Mouse (Mus musculus) midbrain, embryonic 16.5 days (tissue): ENCODE measurements around the gene Rps9. TPM values are rescaled to one million over a fixed set of nuclear protein-coding genes. Genes with fewer than 3 reads are reported as not detected.
A peak's percentile ranks its signal among the peaks of the same experiment; 100 is the strongest.

Source experiments
- ATAC-seq: fragments of 200-750 bp; cut with Nextera tagmentation; 2 replicates; pipeline ENCODE4 v1.8.0; 2017; ENCODE audit warnings: moderate TSS enrichment
- H3K27ac ChIP-seq: fragments of 300-500 bp; sonication (generic); 2 replicates; pipeline ENCODE4 v1.5.1; 2014; ENCODE audit warnings: mild to moderate bottlenecking, low read length, mixed read lengths
- H3K27me3 ChIP-seq: fragments of 300-500 bp; sonication (generic); 2 replicates; pipeline ENCODE4 v1.6.1; 2014; ENCODE audit warnings: low read depth, low read length, mixed read lengths; ENCODE audit not compliant: control insufficient read depth, insufficient read depth
- H3K36me3 ChIP-seq: fragments of 300-500 bp; sonication (generic); 2 replicates; pipeline ENCODE4 v1.6.1; 2014; ENCODE audit warnings: mild to moderate bottlenecking, low read length, moderate library complexity, mixed read lengths; ENCODE audit not compliant: control insufficient read depth, insufficient read depth
- H3K4me1 ChIP-seq: fragments of 300-500 bp; sonication (generic); 2 replicates; pipeline ENCODE4 v1.6.1; 2014; ENCODE audit warnings: mild to moderate bottlenecking, low read length, mixed read lengths; ENCODE audit not compliant: control insufficient read depth, insufficient read depth
- H3K4me2 ChIP-seq: fragments of 300-500 bp; sonication (generic); 2 replicates; pipeline ENCODE4 v1.6.1; 2014; ENCODE audit warnings: mild to moderate bottlenecking, low read length, mixed read lengths
- H3K4me3 ChIP-seq: fragments of 300-500 bp; sonication (generic); 2 replicates; pipeline ENCODE4 v1.5.1; 2014; ENCODE audit warnings: low read depth, mild to moderate bottlenecking, low read length, moderate library complexity, mixed read lengths
- H3K9ac ChIP-seq: fragments of 300-500 bp; sonication (generic); 2 replicates; pipeline ENCODE4 v1.6.1; 2014; ENCODE audit warnings: low read depth, low read length, mixed read lengths
- H3K9me3 ChIP-seq: fragments of 300-500 bp; sonication (generic); replicated peaks from 2 replicates; pipeline ENCODE4 v1.6.1; 2014; ENCODE audit warnings: mild to moderate bottlenecking, low read length, mixed read lengths; ENCODE audit not compliant: control insufficient read depth, poor library complexity, severe bottlenecking
- WGBS: fragments of 180-500 bp; shearing (Covaris S2); extraction: QIAGEN DNeasy Blood & Tissue Kit; methylation state at CpG from one replicate; pipeline ENCODE4 v1.1.7; 2014; 5-methylcytosine and 5-hydroxymethylcytosine counted together
- polyA plus RNA-seq: library from polyadenylated mRNA; unstranded; fragments of >200 nt; fragmentation: Nextera tagmentation; extraction: Ambion mirVana; gene quantifications from 2 replicates; pipeline ENCODE4 v1.2.1, GENCODE M21; 2015

Rps9 gene
- polyA plus RNA-seq = 646 and 689 TPM in 2 replicates

DNA sequence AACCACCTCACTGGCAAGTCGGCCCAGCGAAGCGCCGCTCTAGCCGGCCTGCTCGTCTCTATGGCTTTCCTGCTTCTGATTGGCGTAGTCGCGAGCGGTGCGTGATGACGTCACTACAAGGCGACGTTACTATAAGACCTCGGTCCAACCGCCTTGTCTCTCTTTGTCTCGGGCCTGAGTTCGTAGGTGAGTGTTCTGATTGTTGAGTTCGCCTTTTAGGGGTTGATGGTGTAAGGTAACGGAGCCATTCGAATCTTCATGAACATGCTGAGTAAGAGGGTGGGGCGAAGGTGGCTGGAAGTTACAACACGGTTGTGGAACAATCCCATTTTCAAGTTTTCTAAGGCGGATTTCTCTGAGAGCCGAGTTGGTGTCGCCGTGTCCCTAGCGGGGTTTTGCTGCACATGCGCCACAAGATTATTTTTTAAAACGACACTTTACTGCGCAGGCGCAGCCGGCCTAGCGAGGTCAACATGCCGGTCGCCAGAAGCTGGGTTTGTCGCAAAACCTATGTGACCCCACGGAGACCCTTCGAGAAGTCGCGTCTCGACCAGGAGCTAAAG lies at the start of gene Rps9:
Rps9 (plus strand) TSS at position 115 of the 563 bp plus-strand sequence.
- peak within 1 kb of the TSS; percentile 83 for H3K4me3 ChIP-seq
- H3K4me2 ChIP-seq = peak within 1 kb of the TSS; percentile 89
- no peaks in the 10 kb centered on the region for H3K27me3 ChIP-seq
- H3K9ac ChIP-seq = peak within 1 kb of the TSS; percentile 81
- H3K4me1 ChIP-seq = peaks cover 25% of the 10 kb centered on the region
- peak; percentile 95 for ATAC-seq
- H3K36me3 ChIP-seq = peaks cover 22% of the 10 kb centered on the region
- H3K27ac ChIP-seq = peak within 1 kb of the TSS; percentile 97
- no peaks in the 10 kb centered on the region for H3K9me3 ChIP-seq
- 2% methylated on average over 42 of the region's 42 CpGs for WGBS

- 90% methylated on average over 4 of the region's 4 CpGs for whole genome bisulfite sequencing
- no peak overlapping the region for H3K9ac ChIP-seq
These were observed 46.8 kb upstream of the Rps9 start for GRCm38 (mm10) chr7:3656966-3657365.

GRCm38 (mm10) chr7:3658578-3658977 lies 45.2 kb upstream of the Rps9 start:
- no peak for ATAC-seq
- H3K4me3 ChIP-seq = no peak overlapping the region
- H3K27ac ChIP-seq = no peak overlapping the region
- no peaks in the 10 kb centered on the region for H3K9me3 ChIP-seq
- WGBS = 96% methylated on average over 14 of the region's 14 CpGs
- H3K27me3 ChIP-seq = no peaks in the 10 kb centered on the region
- H3K4me1 ChIP-seq = peaks cover 1% of the 10 kb centered on the region; the same call in 1 of the 2 replicates
- no peak overlapping the region for H3K4me2 ChIP-seq
- no peak overlapping the region for H3K9ac ChIP-seq
- H3K36me3 ChIP-seq = peaks cover 46% of the 10 kb centered on the region

More at GRCm38 (mm10) chr7:3656966-3657365, 46.8 kb upstream of the Rps9 start:
- no peak for ATAC-seq
- Histone ChIP-seq H3K4me2 (no peak overlapping the region), H3K9me3 (no peaks in the 10 kb centered on the region), H3K27me3 (no peaks in the 10 kb centered on the region), H3K27ac (no peak overlapping the region), H3K4me3 (no peak overlapping the region), H3K4me1 (no peaks in the 10 kb centered on the region), H3K36me3 (peaks cover 52% of the 10 kb centered on the region)

GRCm38 (mm10) chr7:3664524-3665214 lies 39.1 kb upstream of the Rps9 start:
- WGBS = 33% methylated on average over 15 of the region's 15 CpGs

GRCm38 (mm10) chr7:3665215-3666114 lies 38.3 kb upstream of the Rps9 start, which contains the start of gene Leng1:
TSS of gene Leng1 (minus strand) at chr7:3665840.
- Histone ChIP-seq H3K4me1 (peaks cover 21% of the 10 kb centered on the region), H3K27me3 (no peaks in the 10 kb centered on the region), H3K4me3 (peak within 1 kb of the TSS; percentile 79), H3K27ac (peak within 1 kb of the TSS; percentile 82), H3K36me3 (peaks cover 6% of the 10 kb centered on the region; the same call in 1 of the 2 replicates), H3K9me3 (no peaks in the 10 kb centered on the region), H3K4me2 (peak within 1 kb of the TSS; percentile 93), H3K9ac (peak within 1 kb of the TSS; percentile 78)
- ATAC-seq = peak; percentile 99
- 5% methylated on average over 45 of the region's 45 CpGs for WGBS

More at GRCm38 (mm10) chr7:3664524-3665214, 39.1 kb upstream of the Rps9 start:
- H3K4me1 ChIP-seq = peaks cover 21% of the 10 kb centered on the region
- H3K27ac ChIP-seq = peak overlapping the region; percentile 80
- no peaks in the 10 kb centered on the region for H3K9me3 ChIP-seq
- ATAC-seq = peak; percentile 23
- peak overlapping the region; percentile 79 for H3K4me3 ChIP-seq
- no peaks in the 10 kb centered on the region for H3K27me3 ChIP-seq
- H3K9ac ChIP-seq = peak overlapping the region; percentile 78
- H3K36me3 ChIP-seq = peaks cover 14% of the 10 kb centered on the region
- peak overlapping the region; percentile 93 for H3K4me2 ChIP-seq

DNA sequence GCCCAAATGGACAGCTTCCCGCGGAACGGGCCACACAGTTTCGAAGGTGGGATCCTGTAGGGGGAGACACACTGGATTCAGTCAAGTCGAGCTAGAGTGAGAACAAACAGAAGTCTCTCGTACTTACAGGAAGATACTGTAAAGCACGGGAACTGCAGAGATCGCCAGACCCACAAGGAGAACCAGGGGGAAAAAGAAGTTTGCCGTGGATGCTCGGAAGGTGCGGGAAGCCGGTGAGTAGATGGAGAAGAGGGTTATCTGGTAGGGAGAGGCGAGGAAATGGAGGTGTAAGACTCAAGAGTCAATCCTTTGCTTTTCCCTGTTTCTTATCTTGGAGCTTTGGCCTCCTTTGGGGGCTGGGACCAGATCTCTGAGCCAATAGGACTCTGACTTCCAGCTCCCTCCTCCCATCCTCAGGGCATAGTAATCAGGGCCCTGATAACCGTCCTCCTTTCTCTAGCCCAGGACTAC lies 36.8 kb upstream of the Rps9 start:
- no peak for ATAC-seq
- no peak overlapping the region for H3K4me2 ChIP-seq
- WGBS = 17% methylated on average over 14 of the region's 14 CpGs
- no peaks in the 10 kb centered on the region for H3K27me3 ChIP-seq
- no peaks in the 10 kb centered on the region for H3K9me3 ChIP-seq
- no peak overlapping the region for H3K27ac ChIP-seq
- no peak overlapping the region for H3K9ac ChIP-seq
- H3K4me1 ChIP-seq = peaks cover 21% of the 10 kb centered on the region
- H3K4me3 ChIP-seq = no peak overlapping the region
- H3K36me3 ChIP-seq = 0 out of 2 replicates have a peak, but pooled peaks cover 3% of the 10 kb centered on the region

DNA sequence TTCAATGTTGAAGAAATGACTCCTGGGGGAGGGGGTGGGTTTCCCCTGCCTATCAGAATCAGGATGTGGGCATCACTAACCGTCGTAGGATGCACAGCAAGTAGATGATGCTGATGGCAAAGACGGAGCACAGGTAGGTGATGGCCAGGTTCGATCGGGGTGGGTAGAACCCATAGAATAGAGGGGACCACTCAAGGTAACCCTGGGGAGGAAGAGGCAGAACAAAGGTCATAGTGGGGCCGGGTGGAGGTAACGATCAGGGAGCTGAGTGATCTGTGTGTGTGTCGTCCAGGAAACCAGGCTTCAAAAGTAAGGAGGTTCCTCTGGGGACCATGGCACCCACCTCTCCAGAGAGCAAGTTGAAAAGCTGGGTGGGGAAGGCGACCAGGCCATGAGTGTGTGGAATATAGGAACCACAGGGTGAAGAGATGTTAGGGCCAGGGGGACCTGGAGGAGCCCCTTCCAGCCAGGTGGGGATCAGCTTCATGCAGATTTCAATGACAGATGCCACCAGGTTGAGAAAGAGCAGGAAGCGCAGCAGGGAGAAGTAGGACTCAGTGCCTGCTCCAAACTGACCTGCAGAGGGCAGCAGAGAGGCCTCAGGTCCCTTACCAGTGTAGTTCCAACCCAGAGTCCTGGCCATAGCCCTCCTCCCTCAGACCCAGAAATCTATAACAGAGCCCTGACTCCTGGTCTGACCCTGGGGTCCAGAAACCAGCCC lies 29.1 kb upstream of the Rps9 start:
- H3K4me1 ChIP-seq = no peaks in the 10 kb centered on the region
- H3K4me2 ChIP-seq = no peak overlapping the region
- WGBS = 72% methylated on average over 10 of the region's 10 CpGs
- no peak overlapping the region for H3K4me3 ChIP-seq
- no peaks in the 10 kb centered on the region for H3K27me3 ChIP-seq
- no peaks in the 10 kb centered on the region for H3K9me3 ChIP-seq
- 0 out of 2 replicates have a peak, but pooled peaks cover 7% of the 10 kb centered on the region for H3K36me3 ChIP-seq
- H3K9ac ChIP-seq = no peak overlapping the region
- ATAC-seq = peak; percentile 79
- H3K27ac ChIP-seq = no peak overlapping the region

DNA sequence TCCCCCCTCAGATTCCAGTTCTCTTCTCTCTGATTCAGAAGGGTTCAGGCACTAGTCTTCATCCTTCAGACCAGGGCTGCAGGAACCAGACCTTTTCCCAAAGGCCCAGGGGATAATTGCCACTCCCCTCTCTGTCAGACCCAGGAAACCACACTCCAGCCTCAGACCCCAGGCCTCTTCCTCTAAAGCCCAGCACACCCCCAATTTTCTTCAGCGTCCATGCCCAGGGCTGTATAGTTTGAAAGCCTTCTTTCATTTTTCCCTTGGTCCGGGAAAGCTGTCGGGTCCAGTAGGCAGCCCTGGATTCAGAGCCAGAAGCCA lies 28.6 kb upstream of the Rps9 start:
- peak; percentile 8; the same call in 1 of the 2 replicates for ATAC-seq
- H3K27me3 ChIP-seq = no peaks in the 10 kb centered on the region
- 86% methylated on average over 3 of the region's 3 CpGs for WGBS
- H3K4me1 ChIP-seq = no peaks in the 10 kb centered on the region
- no peak overlapping the region for H3K4me2 ChIP-seq
- 0 out of 2 replicates have a peak, but pooled peaks cover 7% of the 10 kb centered on the region for H3K36me3 ChIP-seq
- H3K9me3 ChIP-seq = no peaks in the 10 kb centered on the region
- no peak overlapping the region for H3K4me3 ChIP-seq
- no peak overlapping the region for H3K9ac ChIP-seq
- no peak overlapping the region for H3K27ac ChIP-seq
